Mouse (Mus musculus) mature B cell (primary cell): ENCODE data around the gene Slc44a5.

ENCODE experiments used
- in situ Hi-C: fragments of 300-500 bp; cut with MboI; formaldehyde crosslinking; loops from 2 replicates; pipeline ENCODE4 v1.14.3; 2019

The Slc44a5 gene

DNA sequence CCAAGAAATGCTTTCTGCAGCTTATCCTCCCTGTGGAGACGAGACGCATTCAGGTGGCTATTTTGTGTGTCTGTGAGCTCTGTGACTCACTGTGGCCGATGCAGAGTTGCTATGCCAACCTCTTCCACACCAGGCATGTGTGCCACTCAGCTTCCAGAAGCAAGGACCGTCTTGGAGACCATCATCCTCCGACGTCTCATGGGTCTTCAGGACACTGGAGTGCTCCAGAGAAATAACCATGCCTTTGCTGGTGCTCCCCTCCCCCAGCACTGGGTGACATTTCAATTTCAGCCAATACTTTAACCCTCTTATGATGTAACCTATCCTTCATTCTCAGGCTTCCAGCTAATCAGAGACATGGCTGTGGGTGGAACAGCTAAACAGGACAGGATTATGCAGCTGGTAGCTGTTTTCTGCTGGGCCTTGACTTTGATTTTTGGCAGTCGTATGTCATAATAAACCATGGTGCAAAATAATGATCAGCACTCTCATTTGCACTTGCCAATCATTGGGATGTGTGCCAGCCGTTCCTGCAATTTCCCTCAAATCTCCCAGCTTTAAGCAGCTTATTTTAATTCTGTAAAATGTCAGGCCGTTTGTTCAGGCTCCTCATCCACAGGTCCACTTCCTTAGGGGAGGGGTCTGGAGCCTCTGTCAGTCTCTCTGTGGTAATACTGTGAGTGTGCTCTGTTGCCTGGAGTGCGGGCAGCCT, 198.8 kb downstream of the Slc44a5 start:
- in situ Hi-C loops = no loop called here

DNA sequence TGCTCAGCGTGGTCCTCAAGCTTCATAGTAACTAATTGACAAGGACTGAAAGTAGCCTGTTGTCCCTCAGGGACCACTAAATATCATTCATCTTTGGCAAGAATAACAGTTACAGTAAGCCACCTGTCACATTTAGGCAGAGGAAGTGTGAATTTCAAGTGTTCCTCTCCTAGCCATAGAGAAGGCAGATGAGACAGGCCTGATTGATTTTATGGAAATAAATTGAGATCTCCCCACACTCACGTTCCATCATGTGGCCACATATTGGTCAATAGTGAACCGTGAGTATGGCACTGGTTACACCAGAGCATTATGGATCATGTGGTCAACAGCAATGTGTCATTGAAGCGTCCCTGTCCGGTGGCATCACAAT, 199.3 kb downstream of the Slc44a5 start:
- in situ Hi-C loops = no loop called here

DNA sequence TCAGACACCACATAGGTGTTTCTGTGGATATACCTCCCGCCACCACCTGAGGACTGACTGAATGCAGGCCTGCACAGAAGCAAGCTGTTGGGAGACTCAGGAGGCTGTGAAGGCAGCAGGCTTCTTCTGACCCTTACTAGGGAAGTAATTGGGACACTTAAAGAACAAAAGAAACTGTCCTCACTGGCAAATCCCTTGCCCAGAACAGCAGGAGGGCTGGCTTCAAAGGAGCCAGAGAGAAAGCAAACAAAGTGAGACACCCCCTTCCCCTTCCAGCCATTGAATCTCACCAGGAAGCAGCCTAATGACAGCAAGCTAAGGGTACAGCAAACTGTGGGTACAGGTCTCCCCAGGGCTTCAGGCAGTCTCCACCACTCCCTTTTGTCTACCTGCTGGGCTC, 200.3 kb downstream of the Slc44a5 start:
- in situ Hi-C loops = no loop called here

DNA sequence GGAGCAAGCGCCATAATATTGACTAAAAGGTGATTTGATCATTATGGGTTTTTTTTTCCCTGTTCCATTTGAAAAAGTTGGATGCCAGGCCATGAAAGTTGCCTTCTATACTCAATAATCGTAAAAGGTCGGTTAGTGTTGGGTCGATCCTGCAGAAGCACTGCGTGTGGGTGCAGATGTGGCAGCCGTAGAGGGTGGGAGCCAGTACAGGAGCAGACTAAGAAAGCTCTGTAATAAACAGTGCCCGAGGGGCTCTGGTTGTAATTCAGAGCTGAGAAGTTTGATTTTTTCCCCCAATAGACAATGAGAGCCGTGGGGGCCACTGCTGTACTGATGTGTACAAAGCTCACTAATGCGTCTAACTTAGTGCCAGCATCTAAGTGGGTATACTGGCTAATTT, 200.8 kb downstream of the Slc44a5 start:
- in situ Hi-C loops = no loop called here

DNA sequence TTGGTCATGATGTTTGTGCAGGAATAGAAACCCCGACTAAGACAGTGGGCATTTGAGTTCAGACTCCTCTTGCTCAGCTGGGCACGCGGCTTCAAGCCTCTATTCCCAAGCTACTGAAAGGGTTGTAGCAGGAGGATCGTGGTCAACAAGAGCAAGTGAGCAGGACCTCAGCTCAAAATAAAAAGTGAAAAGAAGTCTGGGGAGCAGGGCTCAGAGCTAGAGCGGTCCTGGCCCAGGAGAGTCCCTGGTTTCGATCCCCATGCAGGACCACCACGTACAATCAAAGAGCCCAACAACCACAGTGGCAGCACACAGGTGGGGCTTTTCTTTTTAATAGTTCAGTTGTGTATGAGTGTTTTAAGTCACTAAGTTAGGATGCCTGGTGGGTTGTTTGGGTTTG, 201.5 kb downstream of the Slc44a5 start:
- in situ Hi-C loops = no loop called here

DNA sequence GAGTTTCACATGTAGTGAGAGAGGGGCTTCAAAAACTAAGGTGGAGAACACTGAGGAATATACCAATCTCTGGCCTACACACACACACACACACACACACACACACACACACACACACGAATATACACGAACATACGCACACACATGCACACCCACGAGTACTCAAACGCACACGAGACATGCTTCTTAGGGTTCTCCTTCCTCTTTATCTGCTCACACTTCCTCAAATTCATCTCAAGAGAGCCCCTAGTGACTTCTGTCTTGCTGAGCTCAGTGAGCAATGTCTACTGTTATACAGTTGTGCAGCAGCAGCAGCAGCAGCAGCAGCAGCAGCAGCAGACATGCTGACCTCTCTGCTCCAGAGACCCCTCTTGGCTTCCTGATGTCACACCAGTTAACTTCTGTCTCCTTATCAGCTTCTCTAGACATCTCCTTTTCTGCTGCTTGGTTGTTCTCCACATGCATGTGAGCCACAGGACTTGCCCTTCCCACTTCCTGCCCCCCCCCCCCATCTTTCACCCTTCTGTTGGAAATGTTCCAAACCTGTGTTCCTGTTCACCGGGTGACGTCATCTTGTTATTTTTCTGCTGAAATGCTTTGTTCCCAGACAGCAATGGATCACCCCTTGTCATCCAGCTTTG, 204.5 kb downstream of the Slc44a5 start:
- in situ Hi-C loops = no loop called here

DNA sequence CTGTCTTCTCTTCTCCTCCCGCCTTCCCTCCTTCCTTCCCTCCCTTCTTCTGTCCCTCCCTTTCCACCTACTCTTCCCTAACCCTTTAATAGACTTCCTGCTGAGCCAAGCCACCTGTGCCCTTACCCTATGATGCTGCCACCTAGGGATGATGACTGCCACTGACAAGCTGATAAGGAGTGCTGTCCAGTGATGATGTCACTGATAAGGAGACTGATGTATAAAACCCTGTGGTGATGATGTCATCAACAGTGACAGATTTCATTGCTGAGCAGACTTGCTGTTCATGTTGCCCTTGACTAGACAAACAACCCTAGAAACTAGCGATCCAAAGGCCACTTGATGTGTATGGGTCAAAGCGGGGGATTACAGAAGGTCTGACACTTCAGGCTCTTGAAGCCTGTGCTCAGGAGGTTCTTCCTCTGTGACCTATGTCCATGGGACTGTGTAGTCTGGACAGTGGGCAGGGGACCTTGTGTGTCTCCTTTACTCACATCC, 206.2 kb downstream of the Slc44a5 start:
- in situ Hi-C loops = no loop called here

DNA sequence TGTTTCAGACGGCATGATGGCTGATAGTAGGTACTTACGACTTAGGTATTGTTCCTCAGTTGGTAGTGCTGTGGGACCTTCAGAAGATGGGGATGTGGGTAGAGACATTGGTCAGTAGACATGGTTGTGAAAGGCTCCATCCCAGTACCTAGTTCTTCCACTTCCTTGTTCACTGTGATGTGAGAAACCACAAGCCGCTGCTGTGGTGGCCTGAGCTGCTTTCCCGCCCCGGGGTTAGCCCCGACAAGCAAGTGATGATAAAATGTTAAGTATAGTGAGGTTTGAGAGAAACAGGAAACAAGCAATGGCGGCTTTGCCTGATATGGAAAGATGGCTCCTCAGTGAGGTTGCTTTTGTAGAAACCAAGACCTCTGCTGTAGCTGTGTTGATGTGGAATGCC, 209.8 kb downstream of the Slc44a5 start:
- in situ Hi-C loops = no loop called here

DNA sequence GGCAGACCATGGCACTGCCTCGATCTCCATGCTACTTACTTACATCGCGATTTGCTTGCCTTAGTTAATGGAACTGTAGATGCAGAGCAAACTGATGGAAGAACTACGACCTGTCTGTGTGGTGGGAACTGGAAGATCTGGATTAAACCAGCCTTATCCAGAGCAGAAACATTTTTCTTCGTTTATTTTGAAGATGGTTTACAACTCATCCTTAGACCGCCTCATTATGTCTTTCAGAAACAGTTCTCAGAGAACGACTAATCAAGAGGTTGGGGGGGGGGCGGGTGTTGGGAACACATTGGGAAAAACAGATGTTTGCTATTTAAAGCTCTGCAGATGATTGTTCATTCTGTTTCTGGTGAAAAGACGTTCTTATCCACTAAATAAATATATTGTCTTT, 210.7 kb downstream of the Slc44a5 start:
- in situ Hi-C loops = no loop called here

DNA sequence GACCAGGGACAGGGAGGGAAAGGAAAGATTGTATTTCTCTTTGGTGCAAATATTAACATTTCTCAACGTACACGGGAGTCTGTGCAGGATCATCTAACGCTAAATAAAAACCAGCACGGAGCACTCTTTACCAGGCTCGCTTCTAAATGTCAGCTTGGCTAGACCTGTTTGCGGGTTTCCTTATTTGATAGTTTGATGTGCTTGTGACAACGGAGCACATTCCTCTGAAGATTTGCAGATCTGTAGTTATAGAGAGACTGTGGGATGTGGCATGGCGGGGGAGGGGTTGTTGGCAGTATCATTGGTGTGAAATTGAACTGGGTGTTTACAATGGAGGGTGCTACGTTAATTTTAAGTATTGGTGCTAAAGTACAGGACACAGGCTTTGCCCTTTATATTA, 215.4 kb downstream of the Slc44a5 start:
- in situ Hi-C loops = no loop called here

DNA sequence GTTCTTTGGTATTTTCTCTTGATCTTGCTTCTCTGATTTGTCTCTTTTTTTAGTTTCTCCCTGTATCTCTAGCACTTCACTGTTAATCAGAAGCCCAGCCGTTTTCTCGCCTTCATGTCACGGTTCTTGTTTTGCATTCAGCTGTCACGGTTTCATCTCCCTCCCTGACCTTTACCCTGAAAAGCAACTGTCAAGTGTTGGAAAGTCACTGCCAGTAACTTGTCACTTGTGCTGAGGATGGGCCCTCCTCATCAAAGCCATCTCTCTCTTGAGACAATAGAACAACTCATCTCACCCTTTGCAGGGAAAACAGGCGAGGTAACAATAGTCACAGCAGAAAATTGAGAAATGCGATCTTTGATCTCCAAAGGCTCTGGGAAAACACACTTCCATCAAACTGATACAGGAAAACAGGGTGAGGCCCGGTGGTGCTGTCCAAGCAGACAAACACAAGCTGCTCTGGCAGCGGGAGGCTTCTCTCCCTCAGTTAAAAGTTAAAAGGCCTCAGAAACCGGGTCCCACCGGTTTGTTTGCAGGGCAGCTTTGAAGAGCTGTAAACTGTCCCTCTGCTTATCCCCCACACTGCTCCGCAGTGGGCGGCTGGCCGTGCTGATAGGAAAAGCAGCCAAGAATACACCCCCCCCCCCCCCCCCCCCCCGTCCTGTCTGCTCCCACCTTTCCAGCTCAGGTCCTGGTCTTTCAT, 219.2 kb downstream of the Slc44a5 start:
- in situ Hi-C loops = no loop called here

DNA sequence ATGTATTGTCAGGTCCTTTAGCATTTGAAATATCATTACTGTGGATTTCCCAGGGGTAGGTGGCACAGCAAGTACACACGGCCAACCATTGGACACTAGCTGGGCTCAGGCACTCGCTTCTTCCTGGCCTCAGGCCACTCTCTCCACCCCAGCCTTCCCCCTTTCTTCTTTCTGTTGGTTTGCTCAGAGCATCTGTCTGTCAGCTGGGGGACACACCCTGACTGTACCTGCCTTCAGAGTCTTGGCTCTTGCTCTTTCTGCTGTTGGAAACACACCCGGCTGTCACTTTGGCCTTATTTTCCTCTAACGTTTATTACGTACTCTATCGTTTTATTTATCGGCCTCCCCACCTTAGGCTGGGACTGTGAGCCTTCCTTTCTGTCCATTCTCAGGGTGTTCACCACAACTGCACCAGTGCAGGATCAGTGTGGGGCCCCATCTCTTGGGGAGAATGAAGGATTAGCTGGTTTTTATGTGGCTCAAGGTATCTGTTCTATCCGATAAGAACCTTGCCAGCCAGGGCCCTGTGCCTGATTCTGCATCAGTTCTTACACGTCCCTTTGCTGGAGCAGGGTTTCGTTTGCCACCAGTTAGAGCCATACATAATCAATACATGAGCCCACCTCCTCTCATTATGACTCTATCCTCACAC, 220.1 kb downstream of the Slc44a5 start:
- in situ Hi-C loops = no loop called here

DNA sequence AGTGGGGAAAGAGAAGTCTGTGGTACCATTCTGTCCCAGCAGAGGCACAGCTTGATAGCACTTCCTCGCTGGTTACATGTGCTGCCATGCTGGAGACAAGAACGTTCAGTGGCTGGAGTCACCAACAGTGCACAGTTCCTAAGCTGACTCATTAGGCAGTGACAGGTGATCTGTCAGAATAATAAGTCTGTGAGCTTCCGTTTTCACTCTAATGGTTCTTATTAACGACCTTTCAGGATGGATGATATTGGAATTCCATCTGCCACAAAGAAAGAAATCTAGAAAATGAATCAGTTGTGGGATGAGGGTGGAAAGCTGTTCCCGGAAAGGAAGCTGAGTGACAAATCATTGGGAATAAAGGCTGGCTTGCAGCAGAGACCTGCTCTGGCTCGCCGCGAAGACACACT, 227.2 kb downstream of the Slc44a5 start:
- in situ Hi-C loops = no loop called here

DNA sequence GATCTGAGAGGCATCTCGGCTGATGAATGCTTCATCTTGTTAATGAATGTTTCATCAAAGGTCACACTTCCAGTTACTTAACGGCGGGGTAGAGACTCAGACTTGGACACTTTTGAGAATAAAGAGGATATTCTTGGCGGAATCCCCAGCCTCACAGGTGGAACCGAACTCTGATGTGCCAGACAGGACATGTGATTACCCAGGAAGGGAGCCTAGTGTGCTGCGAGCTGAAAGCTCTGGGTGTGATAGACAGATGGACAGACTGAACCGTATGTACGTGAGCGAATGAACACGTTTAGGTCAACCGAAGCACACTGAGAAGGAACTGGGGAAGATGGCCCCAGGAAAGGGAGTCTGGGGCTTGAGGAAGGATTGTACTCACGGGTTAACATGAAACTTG, 228.6 kb downstream of the Slc44a5 start:
- in situ Hi-C loops = no loop called here

DNA sequence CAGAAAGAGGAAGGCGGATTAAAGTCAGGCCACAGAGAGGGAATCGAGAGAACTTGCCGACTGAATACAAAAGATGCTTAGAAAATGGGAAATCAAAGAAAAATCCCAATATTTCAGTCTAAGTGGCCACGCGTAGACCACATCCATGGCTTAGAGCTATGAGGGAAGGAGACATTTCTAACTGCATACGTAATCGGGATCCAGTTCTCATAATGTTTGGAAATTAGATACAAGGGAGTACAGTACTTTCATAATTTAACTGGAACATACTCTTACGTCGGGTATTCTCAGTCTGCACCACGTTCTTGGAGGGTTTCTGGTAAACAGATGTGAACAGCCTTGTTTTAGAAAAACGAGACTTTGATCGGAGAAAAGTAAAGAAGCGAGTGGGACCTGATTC, 229.1 kb downstream of the Slc44a5 start:
- in situ Hi-C loops = no loop called here

DNA sequence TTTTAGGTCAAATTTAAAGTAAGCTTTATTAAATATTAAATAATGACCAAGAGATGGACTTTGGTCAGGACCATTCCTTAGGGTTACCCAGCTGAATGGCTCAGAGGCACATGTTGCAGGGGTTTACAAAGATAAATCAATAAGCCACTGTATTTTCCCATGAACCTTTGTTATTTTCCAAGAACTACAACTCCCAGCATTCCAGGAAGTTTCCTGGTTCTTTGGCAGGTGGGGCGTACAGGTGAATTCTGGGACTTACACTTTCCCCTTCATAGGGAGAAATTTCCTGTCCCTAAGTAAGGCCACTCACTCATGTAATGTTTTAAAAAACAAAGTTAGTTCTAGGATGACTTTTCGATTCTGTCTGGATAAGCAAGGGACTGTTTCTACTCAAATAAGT, 235.2 kb downstream of the Slc44a5 start:
- in situ Hi-C loops = no loop called here

DNA sequence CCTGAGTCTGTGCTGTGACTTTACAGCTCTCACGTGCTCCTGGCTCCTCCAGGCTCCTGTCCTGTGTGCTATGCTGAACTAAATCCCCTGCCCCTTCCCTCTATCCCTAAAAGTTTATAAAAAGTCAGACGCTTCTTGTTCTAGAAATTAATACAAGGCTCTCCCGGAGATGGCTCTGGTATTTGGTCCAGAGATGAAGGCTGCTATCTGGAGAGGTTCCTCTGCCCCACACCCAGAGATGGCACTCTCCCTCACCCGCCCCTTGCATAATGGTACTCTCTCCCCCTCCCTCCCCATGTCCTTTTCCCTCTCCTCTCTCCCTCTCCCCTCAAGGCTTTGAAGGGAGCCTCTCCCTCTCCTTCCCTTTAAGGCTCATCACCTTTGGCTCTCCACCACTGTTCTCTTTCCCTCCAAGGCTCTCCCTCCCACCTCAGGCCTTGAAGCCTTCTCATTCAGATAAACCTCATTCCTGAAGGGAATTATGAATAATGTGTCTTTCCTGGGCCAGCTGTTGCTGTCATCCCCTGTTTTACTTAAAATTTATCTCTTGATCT, 236.0 kb downstream of the Slc44a5 start:
- in situ Hi-C loops = no loop called here

DNA sequence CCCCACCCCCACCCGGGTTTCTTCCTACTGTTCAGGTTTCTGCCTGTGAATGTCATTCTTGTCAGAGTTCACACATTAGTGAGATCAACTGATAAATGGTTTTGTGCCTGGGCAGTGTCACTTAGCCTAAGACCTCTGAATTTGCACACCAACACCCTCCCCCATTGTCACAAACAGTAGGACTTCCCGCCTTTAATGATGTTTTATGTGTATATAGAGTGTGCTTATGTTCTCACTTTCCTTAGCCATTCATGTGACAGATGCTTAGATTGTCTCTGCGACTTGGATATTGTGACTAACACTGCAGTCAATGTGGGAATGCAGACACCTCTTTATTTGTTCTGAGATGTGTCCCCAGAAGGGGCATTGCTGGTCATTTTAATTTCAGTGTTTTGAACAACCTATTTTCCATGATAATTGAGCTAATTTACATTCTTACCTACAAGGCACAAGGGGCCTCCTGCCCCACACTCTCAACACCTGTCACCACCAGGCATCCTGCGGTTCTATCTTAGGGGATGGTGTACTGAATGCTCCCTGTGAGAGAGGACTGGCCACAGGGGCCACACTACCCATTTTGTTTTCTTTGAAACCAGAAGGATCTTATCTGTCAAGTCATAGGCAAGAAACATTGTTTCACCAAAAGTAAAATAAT, 236.7 kb downstream of the Slc44a5 start:
- in situ Hi-C loops = no loop called here

DNA sequence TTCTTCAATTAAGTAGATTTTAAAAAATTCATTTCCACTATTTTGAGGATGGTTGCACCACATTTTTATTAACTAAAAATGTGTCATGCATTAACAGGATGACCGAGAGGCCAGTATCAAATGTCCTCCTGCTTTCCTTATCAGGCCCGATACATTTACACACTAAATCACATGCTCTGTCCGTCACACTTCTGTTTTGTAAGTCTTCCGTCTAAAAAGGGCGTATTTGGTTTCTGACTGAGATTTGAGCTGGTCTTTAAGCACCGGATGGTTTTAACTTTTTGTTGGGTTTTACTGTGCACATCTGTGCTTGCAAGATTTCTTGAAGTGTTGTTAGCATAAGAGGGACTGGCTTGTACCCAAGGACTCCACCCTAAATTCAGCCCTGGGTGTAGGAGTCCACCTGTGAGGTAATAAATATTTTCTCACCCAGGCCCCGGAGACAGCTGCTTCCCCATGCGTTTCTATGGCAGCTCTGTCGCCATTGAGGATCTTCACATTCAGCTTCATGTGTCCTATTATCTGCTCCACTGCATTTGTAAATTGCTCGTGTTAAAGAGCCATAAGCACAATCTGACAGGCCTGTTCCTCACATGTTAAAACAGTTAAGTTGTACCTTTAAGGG, 237.3 kb downstream of the Slc44a5 start:
- in situ Hi-C loops = no loop called here

DNA sequence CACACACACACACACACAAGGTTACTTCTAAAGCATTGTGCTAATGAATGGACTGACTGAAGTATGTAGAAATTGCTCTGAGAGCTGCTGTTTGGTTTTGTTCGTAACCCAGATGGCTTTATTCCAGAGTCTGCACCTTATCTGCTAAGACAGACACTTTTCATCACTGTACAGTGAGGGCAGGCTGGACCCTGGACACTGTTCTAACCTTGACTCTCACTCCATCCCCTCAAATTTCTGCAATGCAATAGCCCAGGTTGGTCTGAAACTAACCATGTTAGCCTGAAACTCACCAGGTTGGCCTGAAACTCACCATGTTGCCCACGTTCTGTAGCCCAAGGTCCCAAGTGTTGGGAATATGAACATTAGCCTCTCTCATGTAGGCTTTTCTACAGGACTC, 239.3 kb downstream of the Slc44a5 start:
- in situ Hi-C loops = no loop called here

DNA sequence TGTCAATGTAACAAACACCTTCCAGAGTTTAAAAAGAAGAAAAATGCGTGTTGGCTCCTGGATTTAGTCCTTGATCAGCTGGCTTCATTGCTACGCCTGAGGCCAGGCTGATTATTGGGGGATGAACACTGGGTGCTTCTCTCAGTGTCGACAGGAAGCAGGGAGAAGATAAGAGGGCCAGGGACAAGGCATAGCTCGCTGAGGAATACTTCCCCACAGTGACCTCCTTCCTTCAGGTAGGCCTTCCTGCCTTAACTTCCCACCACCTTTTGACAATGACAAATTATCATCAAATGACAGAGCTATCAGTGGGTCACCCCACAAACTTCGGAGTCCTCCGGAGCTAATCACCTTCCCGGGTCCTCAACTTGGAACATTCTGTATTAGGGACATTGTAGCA, 242.1 kb downstream of the Slc44a5 start:
- in situ Hi-C loops = no loop called here
